Mouse (Mus musculus) Patski (cell line): ENCODE results near the gene Hexim1. TPM values are rescaled to one million over a fixed set of nuclear protein-coding genes. Genes with fewer than 3 reads are reported as not detected.

Experiments
- ATAC-seq: fragments of 100-300 bp; one replicate; pipeline ENCODE4 v1.8.0; 2021
- CTCF ChIA-PET: fragments of 350-600 bp; sonication (Branson Sonifier 250); formaldehyde crosslinking; loops from one replicate; lab custom pipeline; 2022; ENCODE audit warnings: inconsistent platforms; lab: Charles Lee
- POLR2A ChIA-PET: fragments of 350-600 bp; sonication (Branson Sonifier 250); formaldehyde crosslinking; loops from one replicate; lab custom pipeline; 2022; ENCODE audit warnings: antibody characterized with exemption, inconsistent platforms; lab: Charles Lee
- DNase-seq: peaks from one replicate; pipeline ENCODE4 v3.0.0-alpha.2; 2011; ENCODE audit warnings: low read depth, low spot score
- H3K27me3 ChIP-seq: fragments of 371-371 bp; one replicate; pipeline ENCODE4 v1.5.1; 2021
- CTCF ChIP-seq: fragments of 100-300 bp; IDR thresholded peaks from one replicate; pipeline ENCODE4 v1.5.1; 2021
- in situ Hi-C: fragments of 300-500 bp; cut with MboI; formaldehyde crosslinking; loops from 3 replicates; pipeline ENCODE4 v1.11.1; 2018; ENCODE audit warnings: low pct_unique_long_range_greater_than_20kb, mixed read lengths
- polyA plus RNA-seq: library from polyadenylated mRNA; unstranded; gene quantifications from one replicate; pipeline ENCODE4 v1.2.3, GENCODE M21; 2021

Gene Hexim1
- polyA plus RNA-seq, 1 experiment from 2014 or later: 47.5 TPM

DNA sequence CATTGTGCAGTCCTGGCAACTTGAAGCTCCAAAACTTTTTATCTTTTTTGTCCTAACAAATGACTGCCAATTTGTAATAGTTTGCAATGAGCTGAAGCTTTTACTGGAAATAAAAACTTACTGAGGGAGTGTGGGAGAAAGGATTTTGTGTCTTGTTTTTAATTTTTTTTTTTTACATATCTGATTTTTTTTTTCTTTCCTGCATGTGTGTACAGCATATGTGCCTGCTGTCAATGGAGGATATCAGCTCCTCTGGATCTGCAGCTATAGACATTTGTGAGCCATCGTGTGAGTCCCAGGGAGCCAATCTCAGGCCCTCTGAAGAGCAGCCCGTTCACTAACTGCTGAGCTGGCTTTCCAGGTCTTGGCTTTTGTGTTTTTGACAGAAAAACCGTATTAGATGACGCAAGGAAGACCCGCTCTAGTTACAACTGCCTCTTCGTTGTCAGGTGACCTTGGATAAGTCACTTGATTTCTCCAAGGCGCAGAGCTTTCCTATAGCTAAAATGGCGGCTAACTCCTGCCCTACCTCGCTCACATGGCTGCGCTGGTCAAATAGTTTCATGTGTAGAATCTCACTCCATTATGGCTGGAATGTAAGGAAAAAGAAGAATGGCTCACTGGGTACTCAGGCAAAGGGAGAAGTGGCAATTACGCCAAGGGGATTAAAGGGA, 1.6 kb upstream of the Hexim1 start:
- ChIA-PET CTCF (interaction anchor here (1.0 to 6.0 kb wide), 4 partner anchors 11 to 55 kb away, joined by 3 to 68 read pairs (median 16); partner anchors contain the start of genes Acbd4 and Plcd3), POLR2A (interaction anchor here (0.6 to 7.3 kb wide), 8 partner anchors 11 to 60 kb away, joined by 4 to 86 read pairs (median 6); partner anchors contain the start of genes Acbd4, Hexim2 and Plcd3)
- no peaks in the 10 kb centered on the region for H3K27me3 ChIP-seq
- TF ChIP-seq CTCF: no peak
- no peak for DNase-seq
- ATAC-seq: no peak
- in situ Hi-C loops: no loop called here

DNA sequence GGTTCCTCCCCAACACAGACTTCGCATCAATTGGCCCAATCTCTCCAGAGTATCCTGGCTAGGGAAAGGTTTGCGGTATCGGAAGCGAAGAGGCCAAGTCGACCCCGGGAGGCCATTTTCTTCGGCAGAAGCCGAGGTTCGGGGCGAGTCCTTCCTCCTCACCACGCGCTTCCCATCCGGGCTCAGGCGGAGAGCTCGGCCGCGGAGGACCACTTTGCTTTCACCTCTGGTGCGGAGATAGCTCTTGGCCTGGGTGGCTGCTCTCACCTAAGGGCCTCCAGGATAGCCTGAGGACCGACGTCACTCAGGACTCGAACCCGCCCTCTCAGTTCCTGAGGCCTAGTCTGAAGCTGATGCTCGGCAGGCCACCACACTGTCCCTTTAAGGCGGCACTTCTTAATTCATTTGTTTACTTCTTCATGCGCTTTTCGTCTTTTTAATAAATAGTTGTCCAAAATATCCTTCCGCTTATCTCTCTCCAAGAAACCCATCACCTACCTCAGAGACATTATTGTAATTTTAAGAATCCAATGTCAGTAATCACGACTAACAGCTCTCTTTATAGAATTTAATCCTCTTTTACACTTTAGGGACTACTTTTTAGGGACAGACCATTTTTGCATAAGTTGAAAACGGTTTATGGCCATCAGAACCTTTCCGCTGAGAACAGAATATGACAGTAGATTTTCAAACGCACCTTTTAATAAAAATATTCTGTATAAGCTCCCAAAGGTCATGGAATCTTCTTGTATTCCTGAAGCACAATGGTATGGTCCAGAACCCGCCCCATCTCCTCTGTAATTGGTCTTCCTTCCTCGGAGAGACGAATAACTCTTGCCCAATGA, 646 bp upstream of the Hexim1 start:
- ChIA-PET CTCF (interaction anchor here (1.0 to 6.0 kb wide), 7 partner anchors 12 to 43 kb away, joined by 3 to 68 read pairs (median 4); partner anchors contain the start of genes Acbd4 and Plcd3), POLR2A (interaction anchor here (0.5 to 7.3 kb wide), 9 partner anchors 12 to 72 kb away, joined by 3 to 86 read pairs (median 6); partner anchors contain the start of genes Acbd4, Hexim2 and Plcd3)
- peak; percentile 62 for ATAC-seq
- DNase-seq: no peak
- TF ChIP-seq CTCF: no peak
- H3K27me3 ChIP-seq: no peaks in the 10 kb centered on the region
- in situ Hi-C loops: no loop called here

DNA sequence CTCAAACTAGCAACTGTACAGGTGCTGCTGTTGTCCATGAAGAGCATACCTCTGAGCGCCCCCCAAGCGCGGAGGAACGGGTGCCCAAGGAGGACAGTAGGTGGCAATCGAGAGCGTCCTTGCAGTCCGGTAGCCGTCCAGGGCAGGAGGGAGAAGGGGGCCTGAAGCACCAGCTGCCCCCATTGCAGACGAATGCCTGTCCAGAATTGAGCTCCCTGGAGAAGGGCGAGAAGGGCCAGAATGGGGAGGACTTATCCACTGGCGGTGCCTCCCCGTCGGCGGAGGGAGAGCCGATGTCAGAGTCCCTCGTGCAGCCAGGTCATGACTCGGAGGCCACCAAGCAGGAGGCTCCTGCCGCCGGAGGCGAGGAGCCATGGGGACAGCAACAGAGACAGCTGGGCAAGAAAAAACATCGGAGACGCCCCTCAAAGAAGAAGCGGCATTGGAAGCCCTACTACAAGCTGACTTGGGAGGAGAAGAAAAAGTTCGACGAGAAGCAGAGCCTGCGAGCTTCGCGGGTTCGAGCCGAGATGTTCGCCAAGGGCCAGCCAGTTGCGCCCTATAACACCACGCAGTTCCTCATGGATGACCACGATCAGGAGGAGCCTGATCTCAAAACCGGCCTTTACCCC, 1.0 kb downstream of the Hexim1 start:
- ATAC-seq: peak; percentile 11
- TF ChIP-seq CTCF: no peak
- ChIA-PET CTCF (interaction anchor here (0.8 to 6.0 kb wide), 10 partner anchors 8 to 68 kb away, joined by 3 to 68 read pairs (median 6); partner anchors contain the start of genes Acbd4, Hexim2 and Plcd3), POLR2A (interaction anchor here (1.1 to 7.3 kb wide), 9 partner anchors 9 to 52 kb away, joined by 3 to 86 read pairs (median 12); partner anchors contain the start of genes Acbd4, Hexim2 and Plcd3)
- in situ Hi-C loops: no loop called here
- DNase-seq: no peak
- no peaks in the 10 kb centered on the region for H3K27me3 ChIP-seq

DNA sequence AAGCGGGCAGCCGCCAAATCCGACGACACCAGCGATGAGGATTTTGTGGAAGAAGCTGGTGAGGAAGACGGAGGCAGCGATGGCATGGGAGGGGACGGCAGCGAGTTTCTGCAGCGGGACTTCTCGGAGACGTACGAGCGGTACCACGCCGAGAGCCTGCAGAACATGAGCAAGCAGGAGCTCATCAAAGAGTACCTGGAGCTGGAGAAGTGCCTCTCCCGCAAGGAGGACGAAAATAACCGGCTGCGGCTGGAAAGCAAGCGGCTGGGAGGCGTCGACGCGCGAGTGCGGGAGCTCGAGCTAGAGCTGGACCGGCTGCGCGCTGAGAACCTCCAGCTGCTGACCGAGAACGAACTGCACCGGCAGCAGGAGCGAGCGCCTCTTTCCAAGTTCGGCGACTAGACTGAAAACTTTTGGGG, 1.6 kb downstream of the Hexim1 start:
- CTCF ChIA-PET: interaction anchor here (0.7 to 6.0 kb wide), 11 partner anchors 8 to 214 kb away, joined by 3 to 68 read pairs (median 5); partner anchors contain the start of genes Acbd4, Hexim2 and Plcd3
- POLR2A ChIA-PET: interaction anchor here (1.1 to 7.3 kb wide), 9 partner anchors 8 to 51 kb away, joined by 3 to 86 read pairs (median 12); partner anchors contain the start of genes Acbd4, Hexim2 and Plcd3
- DNase-seq: no peak
- no peaks in the 10 kb centered on the region for H3K27me3 ChIP-seq
- TF ChIP-seq CTCF: no peak
- in situ Hi-C loops: no loop called here
- ATAC-seq: no peak

DNA sequence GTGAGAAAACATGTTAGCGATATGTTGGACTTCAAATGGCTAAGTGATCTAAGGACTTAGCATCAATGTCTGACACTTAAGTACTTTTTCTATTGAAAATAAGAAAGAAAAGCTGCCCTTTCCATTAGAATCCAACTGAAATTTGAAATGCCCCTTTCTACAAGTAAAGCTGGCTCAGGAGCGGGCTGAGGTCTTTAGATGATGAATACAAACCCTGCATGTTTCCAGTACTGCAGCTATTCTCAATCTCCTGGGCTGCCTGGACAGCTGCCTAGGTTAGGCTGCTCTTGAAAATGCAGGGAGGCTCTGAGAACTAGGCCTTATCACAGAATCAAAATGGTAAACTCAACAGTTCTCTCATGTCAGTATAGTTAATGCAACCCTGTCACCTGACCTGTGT, 2.8 kb downstream of the Hexim1 start:
- DNase-seq (no peak), ATAC-seq (no peak)
- H3K27me3 ChIP-seq: no peaks in the 10 kb centered on the region
- in situ Hi-C loops: no loop called here
- ChIA-PET CTCF (interaction anchor here (0.6 to 6.0 kb wide), 3 partner anchors 9 to 40 kb away, joined by 4 to 68 read pairs (median 39); partner anchors contain the start of genes Acbd4 and Plcd3), POLR2A (interaction anchor here (2.5 to 7.3 kb wide), 4 partner anchors 9 to 40 kb away, joined by 14 to 86 read pairs (median 54); partner anchors contain the start of genes Acbd4, Hexim2 and Plcd3)
- no peak for TF ChIP-seq CTCF

DNA sequence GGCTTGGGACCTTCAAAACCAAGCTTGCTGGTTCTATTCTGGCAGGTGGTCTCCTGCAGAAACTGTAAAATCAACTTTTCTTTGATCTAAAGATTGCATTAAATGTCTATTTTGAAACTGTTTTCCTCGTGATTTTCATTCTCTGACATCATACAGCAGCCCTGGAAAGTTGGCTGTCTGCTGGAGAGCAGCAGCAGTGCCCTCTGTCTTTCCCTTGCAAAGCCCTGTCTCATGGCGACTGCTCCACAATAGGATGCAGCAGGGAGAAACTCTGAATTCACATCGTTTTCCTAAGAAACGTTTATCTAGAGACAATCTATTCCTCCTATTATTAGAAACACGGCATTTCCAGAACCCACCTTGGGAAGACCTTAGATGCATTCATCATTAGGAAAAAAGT, 3.6 kb downstream of the Hexim1 start:
- DNase-seq: no peak
- H3K27me3 ChIP-seq: no peaks in the 10 kb centered on the region
- POLR2A ChIA-PET: interaction anchor here (5.2 kb wide), 1 partner anchor 39 kb away, joined by 49 read pairs; no protein-coding TSS in a partner anchor

DNA sequence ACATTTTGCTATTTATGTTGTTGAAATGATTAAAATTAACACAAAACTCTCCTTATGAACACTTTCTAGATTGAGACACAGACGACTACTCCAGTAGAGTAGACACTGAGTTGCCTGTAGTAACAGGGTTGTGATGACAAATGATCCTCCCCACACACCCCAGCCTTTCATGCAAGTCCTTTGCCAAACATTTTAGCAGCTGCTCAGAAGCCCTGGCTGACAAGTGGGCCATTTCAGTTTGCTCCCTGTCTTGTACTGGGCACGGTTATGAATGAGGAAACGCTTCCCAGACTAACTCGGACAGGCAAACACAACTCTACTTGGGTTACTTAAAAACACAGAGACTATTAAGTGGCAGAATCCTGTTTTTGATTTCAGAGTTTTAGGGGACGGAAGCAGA, 4.3 kb downstream of the Hexim1 start:
- ATAC-seq (no peak), DNase-seq (no peak)
- no peaks in the 10 kb centered on the region for H3K27me3 ChIP-seq
- CTCF ChIA-PET: no interaction called here
- in situ Hi-C loops: loop anchor here (5.0 kb wide), 1 partner anchor 37 kb away; no protein-coding TSS in a partner anchor
- POLR2A ChIA-PET: no interaction called here
- TF ChIP-seq CTCF: no peak

More for the DNA sequence above, 3.6 kb downstream of the Hexim1 start:
- in situ Hi-C loops: loop anchor here (5.0 kb wide), 1 partner anchor 38 kb away; no protein-coding TSS in a partner anchor
- no peak for TF ChIP-seq CTCF
- CTCF ChIA-PET: interaction anchor here (2.9 to 6.0 kb wide), 2 partner anchors 16 to 40 kb away, joined by 39 to 68 read pairs; partner anchors contain the start of genes Acbd4 and Plcd3
- no peak for ATAC-seq

DNA sequence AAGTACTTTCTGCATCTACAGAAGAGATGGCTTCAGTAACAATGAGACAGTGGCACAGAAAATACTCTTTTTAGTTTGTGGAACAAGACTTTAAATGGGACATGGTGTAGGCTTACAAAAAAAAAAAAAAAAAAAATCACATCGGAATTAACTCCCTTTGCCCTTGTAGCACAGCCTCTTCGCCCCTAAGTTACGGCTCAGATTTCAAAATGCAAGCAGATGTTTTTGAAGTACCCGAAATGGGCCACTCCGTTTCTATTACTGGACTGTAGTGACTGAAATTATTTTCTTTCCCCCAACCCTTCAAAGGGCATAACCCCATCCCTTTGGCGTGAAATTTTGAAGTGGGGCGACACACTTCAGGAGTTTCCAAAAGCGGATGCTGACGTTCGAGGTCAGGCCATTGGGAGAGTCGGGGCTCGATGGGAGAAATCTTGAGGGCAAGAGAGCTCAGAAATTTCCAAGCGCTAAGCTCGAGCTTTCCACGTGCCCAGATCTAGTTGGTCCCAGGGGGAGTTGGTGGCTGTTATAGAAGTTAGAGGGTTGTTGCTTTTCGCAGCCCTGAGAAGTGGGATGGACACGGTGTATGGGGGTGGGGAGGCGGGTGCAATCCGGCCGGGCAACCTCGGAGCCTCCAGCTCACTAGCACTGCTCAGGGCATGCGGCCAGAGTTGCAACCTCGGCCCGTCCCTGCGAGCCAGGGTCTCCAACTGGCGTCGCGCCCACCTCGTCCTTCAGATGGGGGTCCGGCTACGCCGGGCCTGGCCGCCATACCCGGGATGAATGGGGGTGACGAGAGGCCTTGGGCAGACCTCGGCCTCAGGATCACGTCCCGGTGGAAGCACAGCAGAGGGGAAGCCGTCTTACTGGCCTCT, 15.9 kb downstream of the Hexim1 start, which contains the start of gene Hexim2:
Gene Hexim2, plus strand, starts transcription at position 729 of the 875 bp plus-strand sequence.
- in situ Hi-C loops: no loop called here
- DNase-seq (no peak), ATAC-seq (peak; percentile 18)
- no peak for TF ChIP-seq CTCF
- CTCF ChIA-PET: interaction anchor here (2.1 to 6.9 kb wide), 4 partner anchors 15 to 30 kb away, joined by 4 to 35 read pairs (median 15); no protein-coding TSS in a partner anchor
- H3K27me3 ChIP-seq: no peaks in the 10 kb centered on the region
- POLR2A ChIA-PET: interaction anchor here (0.7 to 4.6 kb wide), 6 partner anchors 10 to 30 kb away, joined by 3 to 59 read pairs (median 4); partner anchors contain the start of gene Hexim1
